10 mouse cellular contexts compared by ENCODE assay signal in the genomic region with DNA sequence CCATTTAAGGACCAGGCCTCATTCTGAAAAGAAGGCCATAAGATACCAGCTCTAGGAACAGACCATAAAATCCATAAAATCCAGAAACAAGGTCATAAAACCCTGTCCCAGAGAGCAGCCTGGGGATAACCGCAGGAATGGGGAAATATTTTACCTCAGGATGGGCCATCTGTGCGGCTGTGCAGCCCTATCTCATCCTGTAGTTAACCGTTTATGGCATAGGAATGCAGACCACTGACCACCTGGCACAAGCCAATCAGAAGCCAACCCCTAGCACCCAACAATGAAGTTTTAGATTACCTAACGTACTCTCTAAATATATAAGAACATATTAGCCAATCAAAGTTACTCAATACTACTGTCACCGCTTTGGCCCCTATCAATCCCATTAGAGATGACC. TPM values are rescaled to one million over a fixed set of nuclear protein-coding genes. Genes with fewer than 3 reads are reported as not detected.
DNase-seq lines count a peak whose midpoint lies in the region; ATAC-seq and TF ChIP-seq lines count a peak whose summit lies in the region.
"Had no signal": no experiment of that assay in that cellular context is flagged by ENCODE, and none has a peak within 500 bp of the region (broad histone marks: within the 10 kb centered on the region; RNA-seq: fewer than 3 reads in every experiment).

No protein-coding gene starts in this region.

- H3K79me2 ChIP-seq in C2C12 (ENCODE audit: control insufficient read depth, insufficient read depth): no peaks in the 10 kb centered on the region

- H3K36me3 ChIP-seq in C2C12 (ENCODE audit: control insufficient read depth, insufficient read depth): no peaks in the 10 kb centered on the region
- H3K36me3 ChIP-seq in embryonic facial prominence, embryonic 13.5 days: no peaks in the 10 kb centered on the region
- no peaks in the 10 kb centered on the region for H3K36me3 ChIP-seq in hindbrain, embryonic 12.5 days
- H3K36me3 ChIP-seq in midbrain, embryonic 12.5 days: no peaks in the 10 kb centered on the region
- H3K36me3 ChIP-seq in intestine, embryonic 15.5 days: no peaks in the 10 kb centered on the region

- H3K9me3 ChIP-seq in embryonic facial prominence, embryonic 13.5 days: no peaks in the 10 kb centered on the region
- no peaks in the 10 kb centered on the region for H3K9me3 ChIP-seq in hindbrain, embryonic 12.5 days (replicated peaks)
- no peaks in the 10 kb centered on the region for H3K9me3 ChIP-seq in midbrain, embryonic 12.5 days
- H3K9me3 ChIP-seq in intestine, embryonic 15.5 days: no peaks in the 10 kb centered on the region

- no peak for DNase-seq in cerebellum, adult 9-10 months
- no peak for DNase-seq in kidney, adult 18-20 months
- DNase-seq: kidney, adult 9 months; thymus, postnatal 25 days had no signal

- no peak for ATAC-seq in embryonic facial prominence, embryonic 13.5 days (ENCODE audit: insufficient number of reproducible peaks, insufficient read depth, low FRiP score, low TSS enrichment, low read depth)
- ATAC-seq in hindbrain, embryonic 12.5 days (ENCODE audit: low FRiP score): peak; percentile 36
- peak; percentile 27; the same call in 1 of the 2 replicates for ATAC-seq in midbrain, embryonic 12.5 days (ENCODE audit: low FRiP score, low read depth)
- ATAC-seq in intestine, embryonic 15.5 days: no peak

- H3K4me3 ChIP-seq in C2C12 (ENCODE audit: insufficient read depth, poor library complexity, severe bottlenecking): no peak overlapping the region
- no peak overlapping the region for H3K4me3 ChIP-seq in embryonic facial prominence, embryonic 13.5 days
- H3K4me3 ChIP-seq in hindbrain, embryonic 12.5 days: no peak overlapping the region
- H3K4me3 ChIP-seq in midbrain, embryonic 12.5 days: no peak overlapping the region
- H3K4me3 ChIP-seq in intestine, embryonic 15.5 days (replicated peaks): no peak overlapping the region

- H3K27ac ChIP-seq in embryonic facial prominence, embryonic 13.5 days: no peak overlapping the region
- peak overlapping the region; percentile 66; the same call in 1 of the 2 replicates for H3K27ac ChIP-seq in hindbrain, embryonic 12.5 days
- H3K27ac ChIP-seq in midbrain, embryonic 12.5 days (replicated peaks): peak overlapping the region; percentile 75
- no peak overlapping the region for H3K27ac ChIP-seq in intestine, embryonic 15.5 days

- TF ChIP-seq CTCF in C2C12 (IDR thresholded peaks at IDR 0.05; ENCODE audit: control insufficient read depth, insufficient read depth, insufficient read length): no peak

- no peak overlapping the region for H3K9ac ChIP-seq in embryonic facial prominence, embryonic 13.5 days
- H3K9ac ChIP-seq in hindbrain, embryonic 12.5 days: no peak overlapping the region
- H3K9ac ChIP-seq in midbrain, embryonic 12.5 days (replicated peaks): no peak overlapping the region
- H3K9ac ChIP-seq in intestine, embryonic 15.5 days: no peak overlapping the region

- no peaks in the 10 kb centered on the region for H3K27me3 ChIP-seq in C2C12 (ENCODE audit: control insufficient read depth, insufficient read depth, insufficient read length)
- H3K27me3 ChIP-seq in embryonic facial prominence, embryonic 13.5 days: no peaks in the 10 kb centered on the region
- H3K27me3 ChIP-seq in hindbrain, embryonic 12.5 days: no peaks in the 10 kb centered on the region
- no peaks in the 10 kb centered on the region for H3K27me3 ChIP-seq in midbrain, embryonic 12.5 days
- no peaks in the 10 kb centered on the region for H3K27me3 ChIP-seq in intestine, embryonic 15.5 days (replicated peaks)
- H3K27me3 ChIP-seq: CH12.LX had no signal

- H3K4me2 ChIP-seq in embryonic facial prominence, embryonic 13.5 days: 0 out of 2 replicates have a peak overlapping the region, but pooled peaks have one; percentile 51
- H3K4me2 ChIP-seq in hindbrain, embryonic 12.5 days (replicated peaks): no peak overlapping the region
- no peak overlapping the region; the same call in 1 of the 2 replicates for H3K4me2 ChIP-seq in midbrain, embryonic 12.5 days (replicated peaks)
- no peak overlapping the region for H3K4me2 ChIP-seq in intestine, embryonic 15.5 days (replicated peaks)

- 78% methylated on average over 5 of the region's 5 CpGs for WGBS in embryonic facial prominence, embryonic 13.5 days
- 80% methylated on average over 5 of the region's 5 CpGs for WGBS in hindbrain, embryonic 12.5 days
- 77% methylated on average over 5 of the region's 5 CpGs for WGBS in midbrain, embryonic 12.5 days
- 64% methylated on average over 5 of the region's 5 CpGs for WGBS in intestine, embryonic 15.5 days

- no peak overlapping the region for H3ac ChIP-seq in C2C12 (ENCODE audit: control insufficient read depth, insufficient read length, low read depth)

- peaks cover 7% of the 10 kb centered on the region; the same call in 1 of the 2 replicates for H3K4me1 ChIP-seq in embryonic facial prominence, embryonic 13.5 days
- H3K4me1 ChIP-seq in hindbrain, embryonic 12.5 days: peaks cover 4% of the 10 kb centered on the region; the same call in 1 of the 2 replicates
- H3K4me1 ChIP-seq in midbrain, embryonic 12.5 days: peaks cover 14% of the 10 kb centered on the region; the same call in 1 of the 2 replicates
- H3K4me1 ChIP-seq in intestine, embryonic 15.5 days (replicated peaks): no peaks in the 10 kb centered on the region

- no peaks in the 10 kb centered on the region for H3K79me3 ChIP-seq in C2C12 (ENCODE audit: low read depth)

TF ChIP-seq in C2C12, 6 proteins besides CTCF, POLR2A, EP300 and RAD21:
- TF ChIP-seq MYOD1 (IDR thresholded peaks at IDR 0.05; ENCODE audit: control insufficient read depth, insufficient read length, low read depth) (peak; percentile 91), FOSL1 (IDR thresholded peaks at IDR 0.05; ENCODE audit: insufficient read depth, low read length, poor library complexity, severe bottlenecking) (no peak), MYOG (IDR thresholded peaks at IDR 0.05; ENCODE audit: control insufficient read depth, extremely low read depth, insufficient read length) (no peak), USF1 (IDR thresholded peaks at IDR 0.05; ENCODE audit: low read depth) (no peak)
TF ChIP-seq in C2C12: peak in this region for 1.

RNA-seq across cellular contexts. Expression of gene Slc2a12, which starts 36.5 kb away (rescaled TPM):
- not detected for polyA plus RNA-seq in C2C12 (2012; fragmentation: generic; extraction: Trizol)
- 3.3 and 4.4 TPM in 2 replicates for polyA plus RNA-seq in embryonic facial prominence, embryonic 13.5 days (2015; fragmentation: Nextera tagmentation; extraction: Ambion mirVana)
- polyA plus RNA-seq in hindbrain, embryonic 12.5 days (2016; fragmentation: Nextera tagmentation; extraction: Ambion mirVana): 3.7 and 4.1 TPM in 2 replicates
- 4.4 and 4.9 TPM in 2 replicates for polyA plus RNA-seq in midbrain, embryonic 12.5 days (2016; fragmentation: Nextera tagmentation; extraction: Ambion mirVana)
- 0.38 and 0.40 TPM in 2 replicates for polyA plus RNA-seq in intestine, embryonic 15.5 days (2015; fragmentation: Nextera tagmentation; extraction: Ambion mirVana)

Comparison
In these comparisons a context has a peak if more than half of its experiments do, and no peak if none do; other contexts are left out.
1. ATAC-seq: peak in hindbrain, embryonic 12.5 days (single experiment) and midbrain, embryonic 12.5 days (single experiment); none in embryonic facial prominence, embryonic 13.5 days (single experiment) and intestine, embryonic 15.5 days (single experiment).
2. H3K27ac ChIP-seq: peak in hindbrain, embryonic 12.5 days (single experiment) and midbrain, embryonic 12.5 days (single experiment); none in embryonic facial prominence, embryonic 13.5 days (single experiment) and intestine, embryonic 15.5 days (single experiment).